Mouse (Mus musculus) Patski (cell line): ENCODE measurements at regions not wholly inside any gene's neighbourhood (a gene's known extent, or its start where the extent isn't known, plus 50 kb on each side); places are given as distances from the start of the nearest gene placed in this dataset.

Source experiments
- ATAC-seq: fragments of 100-300 bp; one replicate; pipeline ENCODE4 v1.8.0; 2021
- CTCF ChIA-PET: fragments of 350-600 bp; sonication (Branson Sonifier 250); formaldehyde crosslinking; loops from one replicate; lab custom pipeline; 2022; ENCODE audit warnings: inconsistent platforms; lab: Charles Lee
- POLR2A ChIA-PET: fragments of 350-600 bp; sonication (Branson Sonifier 250); formaldehyde crosslinking; loops from one replicate; lab custom pipeline; 2022; ENCODE audit warnings: antibody characterized with exemption, inconsistent platforms; lab: Charles Lee
- DNase-seq: peaks from one replicate; pipeline ENCODE4 v3.0.0-alpha.2; 2011; ENCODE audit warnings: low read depth, low spot score
- H3K27me3 ChIP-seq: fragments of 371-371 bp; one replicate; pipeline ENCODE4 v1.5.1; 2021
- CTCF ChIP-seq: fragments of 100-300 bp; IDR thresholded peaks from one replicate; pipeline ENCODE4 v1.5.1; 2021
- in situ Hi-C: fragments of 300-500 bp; cut with MboI; formaldehyde crosslinking; loops from 3 replicates; pipeline ENCODE4 v1.11.1; 2018; ENCODE audit warnings: low pct_unique_long_range_greater_than_20kb, mixed read lengths

- no peak for ATAC-seq
- POLR2A ChIA-PET = no interaction called here
- H3K27me3 ChIP-seq = no peaks in the 10 kb centered on the region
- CTCF ChIA-PET = no interaction called here
- in situ Hi-C loops = no loop called here
- DNase-seq = no peak
- TF ChIP-seq CTCF = no peak
Measured at GRCm38 (mm10) chr14:105511826-105512225, 253.5 kb downstream of the Ndfip2 start.

- H3K27me3 ChIP-seq = no peaks in the 10 kb centered on the region
- DNase-seq = no peak
- ATAC-seq = no peak
- CTCF ChIA-PET = no interaction called here
- POLR2A ChIA-PET = no interaction called here
- in situ Hi-C loops = no loop called here
- no peak for TF ChIP-seq CTCF
Measured at GRCm38 (mm10) chr14:105511135-105511534, 252.8 kb downstream of the Ndfip2 start.

GRCm38 (mm10) chr14:105505261-105505660, 246.9 kb downstream of the Ndfip2 start:
- no peak for ATAC-seq

GRCm38 (mm10) chr14:105504376-105504775, 246.0 kb downstream of the Ndfip2 start:
- POLR2A ChIA-PET = no interaction called here
- TF ChIP-seq CTCF = no peak
- in situ Hi-C loops = no loop called here
- ATAC-seq = no peak
- CTCF ChIA-PET = no interaction called here
- H3K27me3 ChIP-seq = no peaks in the 10 kb centered on the region
- DNase-seq = no peak

More at GRCm38 (mm10) chr14:105505261-105505660, 246.9 kb downstream of the Ndfip2 start:
- no peak for TF ChIP-seq CTCF
- DNase-seq = no peak
- ChIA-PET POLR2A (no interaction called here), CTCF (interaction anchor here (1.2 kb wide), 1 partner anchor 9 kb away, joined by 5 read pairs; no protein-coding TSS in a partner anchor)
- H3K27me3 ChIP-seq = no peaks in the 10 kb centered on the region
- in situ Hi-C loops = no loop called here

- in situ Hi-C loops = no loop called here
- TF ChIP-seq CTCF = no peak
Measured at GRCm38 (mm10) chr14:105503806-105504205, 245.4 kb downstream of the Ndfip2 start.

GRCm38 (mm10) chr14:105502633-105502975, 244.2 kb downstream of the Ndfip2 start:
- no peaks in the 10 kb centered on the region for H3K27me3 ChIP-seq
- CTCF ChIA-PET = no interaction called here
- ATAC-seq (no peak), DNase-seq (no peak)
- POLR2A ChIA-PET = no interaction called here
- no peak for TF ChIP-seq CTCF
- in situ Hi-C loops = no loop called here

More at GRCm38 (mm10) chr14:105503806-105504205, 245.4 kb downstream of the Ndfip2 start:
- CTCF ChIA-PET = no interaction called here
- H3K27me3 ChIP-seq = no peaks in the 10 kb centered on the region
- ATAC-seq = no peak
- POLR2A ChIA-PET = no interaction called here
- no peak for DNase-seq

GRCm38 (mm10) chr14:105501792-105502632, 243.6 kb downstream of the Ndfip2 start:
- ATAC-seq (no peak), DNase-seq (no peak)
- in situ Hi-C loops = no loop called here
- no peak for TF ChIP-seq CTCF
- ChIA-PET POLR2A (no interaction called here), CTCF (interaction anchor here (1.2 kb wide), 1 partner anchor 31 kb away, joined by 3 read pairs; no protein-coding TSS in a partner anchor)
- no peaks in the 10 kb centered on the region for H3K27me3 ChIP-seq

GRCm38 (mm10) chr14:105500966-105501741, 242.8 kb downstream of the Ndfip2 start:
- in situ Hi-C loops = no loop called here
- ChIA-PET POLR2A (no interaction called here), CTCF (interaction anchor here (0.5 to 1.2 kb wide), 2 partner anchors 32 to 385 kb away, joined by 3 read pairs; no protein-coding TSS in a partner anchor)
- DNase-seq (peak; percentile 48), ATAC-seq (peak; percentile 77)
- no peak for TF ChIP-seq CTCF
- no peaks in the 10 kb centered on the region for H3K27me3 ChIP-seq

- DNase-seq (no peak), ATAC-seq (no peak)
- ChIA-PET POLR2A (no interaction called here), CTCF (no interaction called here)
- TF ChIP-seq CTCF = no peak
- H3K27me3 ChIP-seq = no peaks in the 10 kb centered on the region
- in situ Hi-C loops = no loop called here
Measured at GRCm38 (mm10) chr14:105499319-105499895, 241.0 kb downstream of the Ndfip2 start.

GRCm38 (mm10) chr14:105498155-105498906, 240.0 kb downstream of the Ndfip2 start:
- ATAC-seq (peak; percentile 22), DNase-seq (peak; percentile 10)
- no peaks in the 10 kb centered on the region for H3K27me3 ChIP-seq
- in situ Hi-C loops = no loop called here
- ChIA-PET CTCF (no interaction called here), POLR2A (no interaction called here)
- no peak for TF ChIP-seq CTCF
